In genomic region chr17:11314163-11314562, GRCm38 (mm10) we compare ENCODE assay signal across 10 mouse cellular contexts.
"Had no signal": no experiment of that assay in that cellular context is flagged by ENCODE, and none has a peak within 500 bp of the region (broad histone marks: within the 10 kb centered on the region; RNA-seq: fewer than 3 reads in every experiment).

No protein-coding gene starts in this region.

- H3K27me3 ChIP-seq: limb, embryonic 13.5 days; midbrain, embryonic 13.5 days; stomach, embryonic 15.5 days had no signal

- H3K9me3 ChIP-seq: limb, embryonic 13.5 days; midbrain, embryonic 13.5 days; stomach, embryonic 15.5 days had no signal

- H3K4me3 ChIP-seq: limb, embryonic 13.5 days; midbrain, embryonic 13.5 days; stomach, embryonic 15.5 days had no signal

- H3K27ac ChIP-seq: limb, embryonic 13.5 days; liver, embryonic 14.5 days; midbrain, embryonic 13.5 days; stomach, embryonic 15.5 days had no signal

- DNase-seq: layer of hippocampus, adult 9-11 months; layer of hippocampus, postnatal 36 days; lung, adult 18-20 months; right cerebral cortex, postnatal 14 days; thymus, adult 2 months; thymus, postnatal 25 days had no signal

- H3K4me1 ChIP-seq: stomach, embryonic 15.5 days had no signal

- H3K36me3 ChIP-seq: limb, embryonic 13.5 days; midbrain, embryonic 13.5 days; stomach, embryonic 15.5 days had no signal
